Mouse (Mus musculus) heart, embryonic 16.5 days (tissue): ENCODE results near the gene Chchd3. TPM values are rescaled to one million over a fixed set of nuclear protein-coding genes. Genes with fewer than 3 reads are reported as not detected.
A peak's percentile ranks its signal among the peaks of the same experiment; 100 is the strongest.

Experiments
- ATAC-seq: fragments of 200-750 bp; cut with Nextera tagmentation; replicated peaks from 2 replicates; pipeline ENCODE4 v1.8.0; 2017; ENCODE audit warnings: moderate number of reproducible peaks; ENCODE audit not compliant: insufficient read depth, low FRiP score; ENCODE audit errors: extremely low read depth
- H3K27ac ChIP-seq: fragments of 300-500 bp; sonication (generic); 2 replicates; pipeline ENCODE4 v1.5.1; 2014; ENCODE audit warnings: mild to moderate bottlenecking, low read length, control low read depth, moderate library complexity
- H3K27me3 ChIP-seq: fragments of 300-500 bp; sonication (generic); 2 replicates; pipeline ENCODE4 v1.6.1; 2014; ENCODE audit warnings: low read length, mixed read lengths; ENCODE audit not compliant: control insufficient read depth, insufficient read depth
- H3K36me3 ChIP-seq: fragments of 300-500 bp; sonication (generic); 2 replicates; pipeline ENCODE4 v1.6.1; 2014; ENCODE audit not compliant: control insufficient read depth, insufficient read depth
- H3K4me1 ChIP-seq: fragments of 300-500 bp; sonication (generic); 2 replicates; pipeline ENCODE4 v1.6.1; 2014; ENCODE audit warnings: low read length, mixed read lengths; ENCODE audit not compliant: control insufficient read depth, insufficient read depth
- H3K4me2 ChIP-seq: fragments of 300-500 bp; sonication (generic); 2 replicates; pipeline ENCODE4 v1.6.1; 2014; ENCODE audit warnings: low read depth, mild to moderate bottlenecking, control low read depth, low read length
- H3K4me3 ChIP-seq: fragments of 300-500 bp; sonication (generic); 2 replicates; pipeline ENCODE4 v1.5.1; 2014; ENCODE audit warnings: mild to moderate bottlenecking, control low read depth, low read length
- H3K9ac ChIP-seq: fragments of 300-500 bp; sonication (generic); 2 replicates; pipeline ENCODE4 v1.6.1; 2014; ENCODE audit warnings: low read length, control low read depth
- H3K9me3 ChIP-seq: fragments of 300-500 bp; sonication (generic); replicated peaks from 2 replicates; pipeline ENCODE4 v1.6.1; 2016; ENCODE audit warnings: low read length; ENCODE audit not compliant: control insufficient read depth
- WGBS: fragments of 180-500 bp; shearing (Covaris S2); extraction: QIAGEN DNeasy Blood & Tissue Kit; methylation state at CpG from one replicate; pipeline ENCODE4 v1.1.7; 2014; 5-methylcytosine and 5-hydroxymethylcytosine counted together
- polyA plus RNA-seq: library from polyadenylated mRNA; unstranded; fragments of >200 nt; fragmentation: Nextera tagmentation; extraction: Ambion mirVana; gene quantifications from 2 replicates; pipeline ENCODE4 v1.2.1, GENCODE M21; 2015

The Chchd3 gene
- polyA plus RNA-seq, 1 experiment from 2014 or later = 264 TPM

- Histone ChIP-seq H3K27me3 (no peaks in the 10 kb centered on the region), H3K4me3 (no peak overlapping the region), H3K4me1 (peaks cover 17% of the 10 kb centered on the region), H3K36me3 (no peaks in the 10 kb centered on the region), H3K9ac (no peak overlapping the region), H3K9me3 (no peaks in the 10 kb centered on the region), H3K4me2 (peak overlapping the region; percentile 23), H3K27ac (peak overlapping the region; percentile 53; the same call in 1 of the 2 replicates)
- 28% methylated on average over 12 of the region's 12 CpGs for WGBS
- ATAC-seq = 0 out of 2 replicates have a peak, but pooled peaks have one; percentile 23
These were observed 69.9 kb downstream of the Chchd3 start for GRCm38 (mm10) chr6:32990061-32990633.

GRCm38 (mm10) chr6:32988561-32988960, 71.5 kb downstream of the Chchd3 start:
- H3K36me3 ChIP-seq = no peaks in the 10 kb centered on the region
- ATAC-seq = no peak
- H3K27ac ChIP-seq = no peak overlapping the region
- H3K4me1 ChIP-seq = peaks cover 25% of the 10 kb centered on the region
- H3K9ac ChIP-seq = no peak overlapping the region
- 92% methylated on average over 8 of the region's 8 CpGs for WGBS
- no peak overlapping the region for H3K4me2 ChIP-seq
- H3K27me3 ChIP-seq = no peaks in the 10 kb centered on the region
- no peaks in the 10 kb centered on the region for H3K9me3 ChIP-seq
- no peak overlapping the region for H3K4me3 ChIP-seq

- Histone ChIP-seq H3K4me2 (no peak overlapping the region), H3K9me3 (no peaks in the 10 kb centered on the region), H3K4me1 (peaks cover 19% of the 10 kb centered on the region), H3K4me3 (no peak overlapping the region), H3K27ac (no peak overlapping the region), H3K9ac (no peak overlapping the region), H3K36me3 (no peaks in the 10 kb centered on the region), H3K27me3 (no peaks in the 10 kb centered on the region)
- ATAC-seq = no peak
- WGBS = 73% methylated on average over 5 of the region's 5 CpGs
These were observed 76.2 kb downstream of the Chchd3 start for GRCm38 (mm10) chr6:32983876-32984275.

GRCm38 (mm10) chr6:32981253-32981652, 78.8 kb downstream of the Chchd3 start:
- Histone ChIP-seq H3K36me3 (no peaks in the 10 kb centered on the region; the same call in 1 of the 2 replicates), H3K4me1 (peaks cover 17% of the 10 kb centered on the region), H3K9ac (no peak overlapping the region), H3K4me3 (no peak overlapping the region), H3K9me3 (no peaks in the 10 kb centered on the region), H3K27ac (peak overlapping the region; percentile 73), H3K4me2 (no peak overlapping the region; the same call in 1 of the 2 replicates), H3K27me3 (no peaks in the 10 kb centered on the region)
- WGBS = 39% methylated on average over 11 of the region's 11 CpGs
- peak; percentile 70; the same call in 1 of the 2 replicates for ATAC-seq

GRCm38 (mm10) chr6:32978811-32979210, 81.2 kb downstream of the Chchd3 start:
- Histone ChIP-seq H3K36me3 (no peaks in the 10 kb centered on the region; the same call in 1 of the 2 replicates), H3K4me3 (no peak overlapping the region), H3K4me2 (no peak overlapping the region), H3K27ac (no peak overlapping the region), H3K27me3 (no peaks in the 10 kb centered on the region), H3K9me3 (no peaks in the 10 kb centered on the region), H3K4me1 (peaks cover 6% of the 10 kb centered on the region), H3K9ac (no peak overlapping the region)
- no peak for ATAC-seq
- WGBS = 94% methylated on average over 3 of the region's 3 CpGs

GRCm38 (mm10) chr6:32971926-32972325, 88.1 kb downstream of the Chchd3 start:
- no peaks in the 10 kb centered on the region for H3K27me3 ChIP-seq
- H3K4me2 ChIP-seq = no peak overlapping the region
- H3K4me1 ChIP-seq = peaks cover 8% of the 10 kb centered on the region; the same call in 1 of the 2 replicates
- no peak overlapping the region for H3K9ac ChIP-seq
- H3K27ac ChIP-seq = no peak overlapping the region
- H3K9me3 ChIP-seq = no peaks in the 10 kb centered on the region
- peaks cover 8% of the 10 kb centered on the region for H3K36me3 ChIP-seq
- ATAC-seq = no peak
- no peak overlapping the region for H3K4me3 ChIP-seq

- no peaks in the 10 kb centered on the region for H3K27me3 ChIP-seq
- no peak overlapping the region for H3K4me3 ChIP-seq
- no peak overlapping the region for H3K4me2 ChIP-seq
- peaks cover 8% of the 10 kb centered on the region; the same call in 1 of the 2 replicates for H3K36me3 ChIP-seq
- H3K9me3 ChIP-seq = no peaks in the 10 kb centered on the region
- H3K4me1 ChIP-seq = peaks cover 8% of the 10 kb centered on the region
- 41% methylated on average over 2 of the region's 2 CpGs for WGBS
- H3K27ac ChIP-seq = no peak overlapping the region
- no peak overlapping the region for H3K9ac ChIP-seq
- ATAC-seq = no peak
These were observed 91.1 kb downstream of the Chchd3 start for GRCm38 (mm10) chr6:32968971-32969370.

- Histone ChIP-seq H3K9ac (no peak overlapping the region), H3K4me3 (no peak overlapping the region), H3K9me3 (no peaks in the 10 kb centered on the region), H3K36me3 (0 out of 2 replicates have a peak, but pooled peaks cover under 1% of the 10 kb centered on the region), H3K27ac (no peak overlapping the region), H3K4me2 (no peak overlapping the region), H3K27me3 (no peaks in the 10 kb centered on the region), H3K4me1 (peaks cover 7% of the 10 kb centered on the region; the same call in 1 of the 2 replicates)
- ATAC-seq = no peak
- 84% methylated on average over 3 of the region's 3 CpGs for WGBS
These were observed 98.0 kb downstream of the Chchd3 start for GRCm38 (mm10) chr6:32962048-32962447.

- WGBS = 92% methylated on average over 3 of the region's 3 CpGs
- Histone ChIP-seq H3K4me1 (peaks cover 7% of the 10 kb centered on the region; the same call in 1 of the 2 replicates), H3K9me3 (no peaks in the 10 kb centered on the region), H3K36me3 (no peaks in the 10 kb centered on the region), H3K4me3 (no peak overlapping the region), H3K9ac (no peak overlapping the region), H3K4me2 (no peak overlapping the region), H3K27ac (no peak overlapping the region), H3K27me3 (no peaks in the 10 kb centered on the region)
- no peak for ATAC-seq
These were observed 98.6 kb downstream of the Chchd3 start for GRCm38 (mm10) chr6:32961477-32961876.
